Mouse (Mus musculus): ENCODE measurements around the gene Dda1. TPM values are rescaled to one million over a fixed set of nuclear protein-coding genes. Genes with fewer than 3 reads are reported as not detected.

The Dda1 gene
- polyA plus RNA-seq, 1 experiment from 2014 or later = 106 TPM

GRCm38 (mm10) chr8:71461152-71461840 is 7.7 kb upstream of the Dda1 start:
- no peaks in the 10 kb centered on the region for H3K9me3 ChIP-seq (replicated peaks)
- H3K9ac ChIP-seq = no peak overlapping the region
- H3K4me3 ChIP-seq (replicated peaks) = no peak overlapping the region
- no peak overlapping the region for H3K27ac ChIP-seq
- WGBS = 80% methylated on average over 47 of the region's 47 CpGs
- H3K4me1 ChIP-seq = peaks cover 33% of the 10 kb centered on the region
- no peak overlapping the region for H3K4me2 ChIP-seq
- peaks cover 50% of the 10 kb centered on the region for H3K36me3 ChIP-seq
- H3K27me3 ChIP-seq = no peaks in the 10 kb centered on the region
- no peak for ATAC-seq (replicated peaks; ENCODE audit: low FRiP score)

DNA sequence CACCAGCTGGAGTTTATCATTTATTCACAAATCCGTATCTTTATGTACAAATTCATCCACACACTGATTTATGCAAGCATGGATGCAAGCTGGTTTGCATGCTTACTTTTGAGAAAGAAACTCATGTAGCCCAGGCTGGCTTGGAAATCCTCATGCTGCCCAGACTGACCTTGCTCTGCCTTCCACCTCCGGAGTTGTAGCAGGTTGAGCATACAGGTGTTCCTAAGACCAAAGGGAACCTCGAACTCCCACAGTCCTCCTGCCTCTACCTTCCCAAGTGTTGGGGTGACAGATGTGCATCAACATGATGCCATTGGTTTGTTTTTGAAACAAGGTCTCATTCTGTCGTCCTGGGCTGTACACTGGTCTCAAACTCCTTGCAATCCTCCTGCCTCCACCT is 6.8 kb upstream of the Dda1 start:
- Histone ChIP-seq H3K4me3 (replicated peaks) (peak overlapping the region; percentile 92), H3K27ac (no peak overlapping the region), H3K9ac (no peak overlapping the region), H3K4me1 (peaks cover 33% of the 10 kb centered on the region), H3K27me3 (no peaks in the 10 kb centered on the region), H3K36me3 (peaks cover 56% of the 10 kb centered on the region), H3K4me2 (peak overlapping the region; percentile 89), H3K9me3 (replicated peaks) (no peaks in the 10 kb centered on the region)
- WGBS = 67% methylated on average over 4 of the region's 4 CpGs
- ATAC-seq (replicated peaks; ENCODE audit: low FRiP score) = no peak

DNA sequence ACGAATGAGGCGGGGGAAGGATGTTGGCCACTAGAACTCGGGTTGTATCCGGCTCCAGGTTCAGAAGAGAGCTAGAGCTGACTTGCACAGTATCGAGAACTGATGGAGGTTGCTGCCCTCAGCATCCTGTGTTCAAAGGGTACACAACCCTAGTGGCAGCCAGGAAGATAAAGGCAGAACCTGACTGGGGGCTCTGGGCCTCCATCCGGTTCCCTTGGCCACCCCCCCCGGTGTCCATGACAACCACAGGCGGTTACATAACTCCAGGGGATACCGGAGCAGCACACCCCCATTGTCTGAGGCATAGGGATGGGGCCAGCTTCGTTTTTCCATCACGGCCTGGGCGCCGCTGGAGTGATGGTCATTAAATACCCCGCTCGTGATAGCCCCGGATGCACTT is 6.2 kb upstream of the Dda1 start:
- Histone ChIP-seq H3K4me2 (peak overlapping the region; percentile 89), H3K36me3 (peaks cover 54% of the 10 kb centered on the region), H3K27ac (peak overlapping the region; percentile 85), H3K9me3 (replicated peaks) (no peaks in the 10 kb centered on the region), H3K4me3 (replicated peaks) (peak overlapping the region; percentile 92), H3K4me1 (peaks cover 33% of the 10 kb centered on the region), H3K27me3 (no peaks in the 10 kb centered on the region), H3K9ac (peak overlapping the region; percentile 79)
- 0 out of 2 replicates have a peak, but pooled peaks have one; percentile 1 for ATAC-seq (replicated peaks; ENCODE audit: low FRiP score)
- WGBS = 8% methylated on average over 16 of the region's 16 CpGs

DNA sequence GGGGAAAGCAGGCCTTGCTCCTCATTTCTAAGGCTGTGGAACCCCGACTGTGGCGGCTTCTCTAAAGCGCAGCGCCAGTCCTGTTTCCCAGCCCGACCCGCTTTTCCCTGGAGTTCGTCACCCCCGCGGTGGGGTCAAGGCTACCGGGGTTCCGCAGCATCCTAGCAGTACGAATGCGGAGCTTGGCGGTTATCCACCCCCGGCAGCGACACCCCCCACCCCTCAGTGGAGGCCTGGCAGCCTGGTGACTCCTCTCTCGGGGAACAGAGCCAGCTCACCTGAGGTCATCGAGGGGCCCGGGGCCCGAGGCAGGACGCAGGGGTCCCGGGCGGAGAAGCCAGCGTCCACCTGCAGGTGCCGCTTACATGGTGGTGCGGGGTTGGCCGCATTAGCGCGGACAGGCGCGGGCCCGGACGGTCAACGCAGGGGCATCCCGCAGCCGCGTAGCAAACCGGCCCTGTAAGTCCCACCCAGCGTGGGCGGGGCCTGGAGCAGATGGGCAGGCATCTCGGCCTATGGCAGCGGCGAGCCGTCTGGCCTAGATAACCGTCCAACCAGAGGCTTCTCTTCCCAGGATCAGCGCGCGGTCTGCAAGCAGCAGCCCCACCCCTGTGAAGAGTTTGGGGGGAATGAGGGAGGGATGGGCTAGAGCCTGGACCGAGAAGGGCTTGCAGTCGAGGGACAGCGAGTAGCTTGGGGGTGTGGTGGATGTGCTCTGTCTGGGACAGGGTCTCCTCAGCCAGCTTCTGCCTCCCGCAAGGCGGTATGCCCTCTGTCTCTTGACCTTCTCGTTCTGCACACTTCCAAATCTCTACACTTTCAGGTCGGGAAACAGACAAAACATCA is 5.6 kb upstream of the Dda1 start, which contains the start of gene Abhd8:
TSS of gene Abhd8 (minus strand) at position 468 of the 846 bp plus-strand sequence.
- H3K4me2 ChIP-seq = peak within 1 kb of the TSS; percentile 89
- H3K4me1 ChIP-seq = peaks cover 33% of the 10 kb centered on the region
- H3K27ac ChIP-seq = peak within 1 kb of the TSS; percentile 85
- 1% methylated on average over 55 of the region's 55 CpGs for WGBS
- H3K27me3 ChIP-seq = no peaks in the 10 kb centered on the region
- H3K4me3 ChIP-seq (replicated peaks) = peak within 1 kb of the TSS; percentile 92
- H3K9ac ChIP-seq = peak within 1 kb of the TSS; percentile 79
- peaks cover 48% of the 10 kb centered on the region for H3K36me3 ChIP-seq
- peak; percentile 82 for ATAC-seq (replicated peaks; ENCODE audit: low FRiP score)
- H3K9me3 ChIP-seq (replicated peaks) = no peaks in the 10 kb centered on the region

- peak; percentile 82 for ATAC-seq (replicated peaks; ENCODE audit: low FRiP score)
- H3K4me3 ChIP-seq (replicated peaks) = peak within 1 kb of the TSS; percentile 92
- peaks cover 34% of the 10 kb centered on the region for H3K36me3 ChIP-seq
- WGBS = under 1% methylated on average over 59 of the region's 59 CpGs
- no peaks in the 10 kb centered on the region for H3K9me3 ChIP-seq (replicated peaks)
- peaks cover 36% of the 10 kb centered on the region for H3K4me1 ChIP-seq
- H3K27ac ChIP-seq = peak within 1 kb of the TSS; percentile 85
- H3K4me2 ChIP-seq = peak within 1 kb of the TSS; percentile 89
- H3K27me3 ChIP-seq = no peaks in the 10 kb centered on the region
- H3K9ac ChIP-seq = peak within 1 kb of the TSS; percentile 79
Observed at GRCm38 (mm10) chr8:71464513-71465500, 4.2 kb upstream of the Dda1 start, which contains the start of gene Mrpl34. Gene Mrpl34, plus strand, starts transcription at chr8:71464959.

GRCm38 (mm10) chr8:71465733-71466132 is 3.3 kb upstream of the Dda1 start:
- Histone ChIP-seq H3K27ac (no peak overlapping the region), H3K4me2 (peak overlapping the region; percentile 89), H3K27me3 (no peaks in the 10 kb centered on the region), H3K36me3 (peaks cover 28% of the 10 kb centered on the region), H3K9ac (no peak overlapping the region), H3K4me1 (peaks cover 45% of the 10 kb centered on the region), H3K9me3 (replicated peaks) (no peaks in the 10 kb centered on the region), H3K4me3 (replicated peaks) (peak overlapping the region; percentile 92)
- ATAC-seq (replicated peaks; ENCODE audit: low FRiP score) = no peak
- WGBS = 80% methylated on average over 8 of the region's 8 CpGs

- WGBS = 95% methylated on average over 5 of the region's 5 CpGs
- ATAC-seq (replicated peaks; ENCODE audit: low FRiP score) = no peak
- Histone ChIP-seq H3K36me3 (peaks cover 25% of the 10 kb centered on the region), H3K27ac (no peak overlapping the region), H3K9me3 (replicated peaks) (no peaks in the 10 kb centered on the region), H3K4me3 (replicated peaks) (no peak overlapping the region), H3K27me3 (no peaks in the 10 kb centered on the region), H3K4me1 (peaks cover 50% of the 10 kb centered on the region), H3K9ac (no peak overlapping the region), H3K4me2 (no peak overlapping the region)
Observed at GRCm38 (mm10) chr8:71466198-71466597, 2.8 kb upstream of the Dda1 start.

DNA sequence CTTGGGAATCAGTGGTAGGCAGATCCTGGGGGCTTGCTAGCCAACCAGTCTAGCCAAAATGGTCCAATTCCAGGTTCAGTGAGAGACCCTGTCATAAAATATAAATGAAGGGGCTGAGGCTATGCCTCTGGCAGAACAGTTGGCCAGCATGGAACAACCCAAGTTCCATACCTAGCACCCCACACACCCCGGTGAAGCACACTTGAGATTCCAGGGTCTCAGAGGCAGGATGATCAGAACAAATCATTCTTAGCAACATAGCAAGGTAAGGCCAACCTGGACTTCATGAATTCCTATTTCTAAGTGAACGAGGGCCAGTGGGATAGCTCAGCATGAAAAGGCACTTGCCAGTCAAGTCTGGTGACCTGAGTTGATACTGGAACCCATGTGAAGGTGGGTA is 1.8 kb upstream of the Dda1 start:
- peaks cover 51% of the 10 kb centered on the region for H3K4me1 ChIP-seq
- ATAC-seq (replicated peaks; ENCODE audit: low FRiP score) = no peak
- 91% methylated on average over 2 of the region's 2 CpGs for WGBS

GRCm38 (mm10) chr8:71468001-71468400 is 998 bp upstream of the Dda1 start:
- ATAC-seq (replicated peaks; ENCODE audit: low FRiP score) = no peak
- H3K36me3 ChIP-seq = peaks cover 37% of the 10 kb centered on the region
- H3K4me1 ChIP-seq = peaks cover 43% of the 10 kb centered on the region
- no peak overlapping the region for H3K4me2 ChIP-seq
- H3K27me3 ChIP-seq = no peaks in the 10 kb centered on the region
- whole genome bisulfite sequencing = 96% methylated on average over 1 of the region's 1 CpGs
- H3K9me3 ChIP-seq (replicated peaks) = no peaks in the 10 kb centered on the region
- no peak overlapping the region for H3K9ac ChIP-seq
- no peak overlapping the region for H3K27ac ChIP-seq
- no peak overlapping the region for H3K4me3 ChIP-seq (replicated peaks)

More for the DNA sequence above, 1.8 kb upstream of the Dda1 start:
- H3K9ac ChIP-seq = no peak overlapping the region
- no peak overlapping the region for H3K4me2 ChIP-seq
- no peaks in the 10 kb centered on the region for H3K9me3 ChIP-seq (replicated peaks)
- no peaks in the 10 kb centered on the region for H3K27me3 ChIP-seq
- peaks cover 29% of the 10 kb centered on the region for H3K36me3 ChIP-seq
- no peak overlapping the region for H3K27ac ChIP-seq
- H3K4me3 ChIP-seq (replicated peaks) = no peak overlapping the region

DNA sequence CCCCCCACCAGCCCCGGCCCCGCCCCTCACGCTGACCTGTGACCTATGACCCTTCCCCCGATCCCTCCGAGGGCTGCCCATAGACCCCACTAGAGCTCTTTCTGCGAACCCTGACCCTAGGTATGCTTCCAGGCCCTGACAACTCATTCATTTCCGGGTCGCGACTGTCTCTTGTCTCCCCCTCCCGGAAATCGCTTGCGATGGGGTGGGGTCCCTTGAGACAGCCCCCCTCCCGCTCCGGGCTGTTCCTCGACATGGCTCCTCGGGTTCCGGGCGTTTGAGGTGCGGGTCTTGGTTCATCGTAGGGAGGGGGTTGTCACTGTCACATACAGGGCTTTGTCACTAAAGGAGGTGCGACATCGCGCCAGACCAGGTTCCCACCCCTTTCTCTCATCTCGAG is 412 bp downstream of the Dda1 start:
- WGBS = 1% methylated on average over 24 of the region's 24 CpGs
- peak overlapping the region; percentile 68 for H3K9ac ChIP-seq
- H3K36me3 ChIP-seq = peaks cover 51% of the 10 kb centered on the region
- peak; percentile 5 for ATAC-seq (replicated peaks; ENCODE audit: low FRiP score)
- H3K4me3 ChIP-seq (replicated peaks) = peak overlapping the region; percentile 70
- H3K27ac ChIP-seq = peak overlapping the region; percentile 42
- no peaks in the 10 kb centered on the region for H3K9me3 ChIP-seq (replicated peaks)
- H3K27me3 ChIP-seq = no peaks in the 10 kb centered on the region
- H3K4me2 ChIP-seq = peak overlapping the region; percentile 74
- H3K4me1 ChIP-seq = peaks cover 31% of the 10 kb centered on the region

DNA sequence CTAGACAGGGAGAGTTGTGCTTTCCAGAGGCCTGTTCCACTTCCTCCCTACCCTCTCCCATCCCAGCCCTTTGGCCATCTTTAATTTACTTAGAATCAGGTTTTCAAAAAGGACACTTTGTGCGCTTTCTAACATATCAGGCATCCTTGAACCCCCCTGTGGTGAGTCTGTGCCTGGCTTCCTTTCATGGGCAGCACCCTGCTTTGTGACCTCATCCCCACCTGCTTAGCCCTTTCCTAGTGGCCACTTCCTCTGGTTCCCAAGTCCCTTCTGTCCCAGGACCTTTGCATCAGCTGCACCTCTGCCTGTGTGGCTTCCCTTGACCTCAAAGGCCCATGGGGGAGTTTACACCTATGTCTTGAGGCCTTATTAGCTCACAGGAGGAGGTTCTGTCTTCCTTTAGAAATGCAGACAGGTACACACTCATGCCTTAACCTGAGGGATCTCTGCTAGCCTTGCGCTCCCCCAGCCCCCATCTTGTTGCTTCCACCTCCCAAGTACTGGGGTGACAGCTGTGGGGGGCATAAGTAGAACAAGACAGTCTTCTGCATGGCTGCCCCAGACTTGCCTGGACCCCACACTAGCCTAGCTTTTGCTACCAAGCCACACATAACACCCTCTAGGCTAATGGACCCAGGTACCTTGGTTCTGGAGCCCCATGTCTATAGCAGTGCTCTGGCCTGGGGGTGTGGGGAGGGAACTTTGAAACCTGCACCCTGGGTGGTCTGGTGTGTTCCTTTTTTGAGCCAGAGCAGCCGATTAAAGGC is 1.3 kb downstream of the Dda1 start:
- H3K9ac ChIP-seq = peak overlapping the region; percentile 68
- peaks cover 29% of the 10 kb centered on the region for H3K4me1 ChIP-seq
- H3K27ac ChIP-seq = no peak overlapping the region
- peak overlapping the region; percentile 74 for H3K4me2 ChIP-seq
- peak overlapping the region; percentile 70 for H3K4me3 ChIP-seq (replicated peaks)
- no peaks in the 10 kb centered on the region for H3K27me3 ChIP-seq
- ATAC-seq (replicated peaks; ENCODE audit: low FRiP score) = no peak
- peaks cover 60% of the 10 kb centered on the region for H3K36me3 ChIP-seq
- WGBS = 87% methylated on average over 3 of the region's 3 CpGs
- no peaks in the 10 kb centered on the region for H3K9me3 ChIP-seq (replicated peaks)
